Mouse (Mus musculus) kidney, embryonic 15.5 days (tissue): ENCODE measurements around the gene Olfr765. TPM values are rescaled to one million over a fixed set of nuclear protein-coding genes. Genes with fewer than 3 reads are reported as not detected.
"Not testable (repeated sequence)": the region's sequence is repeated elsewhere in the genome, so short reads cannot be mapped to it uniquely, and the experiment has no call there.

Experiments
- ATAC-seq: fragments of 200-750 bp; cut with Nextera tagmentation; replicated peaks from 2 replicates; pipeline ENCODE4 v1.8.0; 2017; ENCODE audit warnings: moderate TSS enrichment; ENCODE audit not compliant: low FRiP score
- H3K27ac ChIP-seq: fragments of 300-500 bp; sonication (generic); 2 replicates; pipeline ENCODE4 v1.5.1; 2015; ENCODE audit warnings: mild to moderate bottlenecking, inconsistent platforms
- H3K27me3 ChIP-seq: fragments of 300-500 bp; sonication (generic); 2 replicates; pipeline ENCODE4 v1.6.1; 2015; ENCODE audit warnings: inconsistent platforms
- H3K36me3 ChIP-seq: fragments of 300-500 bp; sonication (generic); 2 replicates; pipeline ENCODE4 v1.6.1; 2015; ENCODE audit warnings: inconsistent platforms
- H3K4me1 ChIP-seq: fragments of 300-500 bp; sonication (generic); 2 replicates; pipeline ENCODE4 v1.6.1; 2015; ENCODE audit warnings: inconsistent platforms
- H3K4me2 ChIP-seq: fragments of 300-500 bp; sonication (generic); 2 replicates; pipeline ENCODE4 v1.6.1; 2015; ENCODE audit warnings: moderate library complexity, mild to moderate bottlenecking, inconsistent platforms
- H3K4me3 ChIP-seq: fragments of 300-500 bp; sonication (generic); replicated peaks from 2 replicates; pipeline ENCODE4 v1.5.1; 2015; ENCODE audit warnings: mild to moderate bottlenecking, inconsistent platforms
- H3K9ac ChIP-seq: fragments of 300-500 bp; sonication (generic); 2 replicates; pipeline ENCODE4 v1.6.1; 2015; ENCODE audit warnings: mild to moderate bottlenecking, inconsistent platforms
- H3K9me3 ChIP-seq: fragments of 300-500 bp; sonication (generic); replicated peaks from 2 replicates; pipeline ENCODE4 v1.6.1; 2016; ENCODE audit warnings: inconsistent platforms
- WGBS: fragments of 180-500 bp; shearing (Covaris S2); methylation state at CpG from one replicate; pipeline ENCODE4 v1.1.7; 2015; ENCODE audit warnings: mixed read lengths; 5-methylcytosine and 5-hydroxymethylcytosine counted together
- polyA plus RNA-seq: library from polyadenylated mRNA; unstranded; fragments of >200 nt; fragmentation: Nextera tagmentation; extraction: Ambion mirVana; gene quantifications from 2 replicates; pipeline ENCODE4 v1.2.1, GENCODE M21; 2015

Gene Olfr765
- polyA plus RNA-seq: not detected in 2 replicates

- H3K4me2 ChIP-seq, H3K27ac ChIP-seq, H3K36me3 ChIP-seq, H3K9ac ChIP-seq, H3K9me3 ChIP-seq, ATAC-seq, H3K4me3 ChIP-seq, H3K27me3 ChIP-seq, H3K4me1 ChIP-seq: not testable (repeated sequence)
Observed at GRCm38 (mm10) chr10:129049898-129050297, at the start of gene Olfr765. Gene Olfr765 (minus strand): TSS chr10:129049998.

GRCm38 (mm10) chr10:129099275-129099674 lies 49.5 kb upstream of the Olfr765 start, which contains the start of gene Olfr768:
Gene Olfr768 (minus strand): TSS chr10:129099375.
- ATAC-seq: no peak
- 73% methylated on average over 1 of the region's 1 CpGs for WGBS

GRCm38 (mm10) chr10:129082810-129083209 lies 33.0 kb upstream of the Olfr765 start, which contains the start of gene Olfr767:
Gene Olfr767 (minus strand): TSS chr10:129082910.
- not testable (repeated sequence) for H3K4me1 ChIP-seq, H3K27me3 ChIP-seq, H3K4me2 ChIP-seq, ATAC-seq, H3K27ac ChIP-seq, H3K4me3 ChIP-seq, H3K36me3 ChIP-seq, H3K9me3 ChIP-seq, H3K9ac ChIP-seq

More at GRCm38 (mm10) chr10:129099275-129099674, 49.5 kb upstream of the Olfr765 start, which contains the start of gene Olfr768:
- no peak within 1 kb of the TSS for H3K9ac ChIP-seq
- H3K36me3 ChIP-seq: no peaks in the 10 kb centered on the region
- H3K9me3 ChIP-seq: no peaks in the 10 kb centered on the region
- H3K27ac ChIP-seq: no peak within 1 kb of the TSS
- H3K4me3 ChIP-seq: no peak within 1 kb of the TSS
- no peaks in the 10 kb centered on the region for H3K4me1 ChIP-seq
- H3K27me3 ChIP-seq: no peaks in the 10 kb centered on the region
- no peak within 1 kb of the TSS for H3K4me2 ChIP-seq

GRCm38 (mm10) chr10:129068877-129069276 lies 19.1 kb upstream of the Olfr765 start, which contains the start of gene Olfr766-ps1:
Gene Olfr766-ps1 (minus strand): TSS chr10:129068977.
- Histone ChIP-seq H3K4me1 (no peaks in the 10 kb centered on the region), H3K9me3 (no peaks in the 10 kb centered on the region), H3K4me3 (no peak within 1 kb of the TSS), H3K9ac (no peak within 1 kb of the TSS), H3K27ac (no peak within 1 kb of the TSS), H3K36me3 (no peaks in the 10 kb centered on the region), H3K4me2 (no peak within 1 kb of the TSS), H3K27me3 (no peaks in the 10 kb centered on the region)
- no peak for ATAC-seq
- WGBS: 89% methylated on average over 2 of the region's 2 CpGs

- Histone ChIP-seq H3K9ac (no peak within 1 kb of the TSS), H3K27ac (no peak within 1 kb of the TSS), H3K4me1 (no peaks in the 10 kb centered on the region), H3K4me2 (no peak within 1 kb of the TSS), H3K27me3 (no peaks in the 10 kb centered on the region), H3K36me3 (no peaks in the 10 kb centered on the region), H3K9me3 (no peaks in the 10 kb centered on the region), H3K4me3 (no peak within 1 kb of the TSS)
- 83% methylated on average over 3 of the region's 3 CpGs for WGBS
- ATAC-seq: no peak
Observed at GRCm38 (mm10) chr10:129039796-129040195, 10.0 kb downstream of the Olfr765 start, which contains the start of gene Olfr764-ps1. Gene Olfr764-ps1 (minus strand): TSS chr10:129039896.

GRCm38 (mm10) chr10:129028343-129028742 lies 21.5 kb downstream of the Olfr765 start:
- no peaks in the 10 kb centered on the region for H3K4me1 ChIP-seq
- no peak overlapping the region for H3K4me3 ChIP-seq
- WGBS: 23% methylated on average over 2 of the region's 2 CpGs
- no peaks in the 10 kb centered on the region for H3K9me3 ChIP-seq
- H3K36me3 ChIP-seq: no peaks in the 10 kb centered on the region
- no peak overlapping the region for H3K9ac ChIP-seq
- no peak overlapping the region for H3K4me2 ChIP-seq
- ATAC-seq: peak; percentile 63
- H3K27ac ChIP-seq: no peak overlapping the region
- no peaks in the 10 kb centered on the region for H3K27me3 ChIP-seq

- Histone ChIP-seq H3K4me2 (no peak overlapping the region), H3K27me3 (no peaks in the 10 kb centered on the region), H3K9ac (no peak overlapping the region), H3K4me1 (no peaks in the 10 kb centered on the region), H3K9me3 (no peaks in the 10 kb centered on the region), H3K27ac (no peak overlapping the region), H3K4me3 (no peak overlapping the region), H3K36me3 (no peaks in the 10 kb centered on the region)
- ATAC-seq: peak; percentile 73; the same call in 1 of the 2 replicates
- 59% methylated on average over 3 of the region's 3 CpGs for WGBS
Observed at GRCm38 (mm10) chr10:129026018-129026662, 23.7 kb downstream of the Olfr765 start.

- Histone ChIP-seq H3K27me3 (no peaks in the 10 kb centered on the region), H3K36me3 (no peaks in the 10 kb centered on the region), H3K9me3 (no peaks in the 10 kb centered on the region), H3K9ac (no peak overlapping the region), H3K4me2 (no peak overlapping the region), H3K27ac (no peak overlapping the region), H3K4me3 (no peak overlapping the region), H3K4me1 (no peaks in the 10 kb centered on the region)
- 0 out of 2 replicates have a peak, but pooled peaks have one; percentile 12 for ATAC-seq
Observed at GRCm38 (mm10) chr10:129023319-129023718, 26.5 kb downstream of the Olfr765 start.

GRCm38 (mm10) chr10:129014477-129014876 lies 35.3 kb downstream of the Olfr765 start:
- no peak for ATAC-seq
- H3K4me3 ChIP-seq: no peak overlapping the region
- H3K4me2 ChIP-seq: no peak overlapping the region
- no peaks in the 10 kb centered on the region for H3K4me1 ChIP-seq
- no peak overlapping the region for H3K9ac ChIP-seq
- no peaks in the 10 kb centered on the region for H3K9me3 ChIP-seq
- no peaks in the 10 kb centered on the region for H3K36me3 ChIP-seq
- H3K27me3 ChIP-seq: no peaks in the 10 kb centered on the region
- no peak overlapping the region for H3K27ac ChIP-seq

- WGBS: 58% methylated on average over 2 of the region's 5 CpGs
- H3K36me3 ChIP-seq: not testable (repeated sequence)
Observed at GRCm38 (mm10) chr10:129011511-129011910, 38.3 kb downstream of the Olfr765 start.

GRCm38 (mm10) chr10:129010288-129010841 lies 39.4 kb downstream of the Olfr765 start, which contains the start of gene Olfr763:
Gene Olfr763 (plus strand): TSS chr10:129010791.
- H3K27ac ChIP-seq: no peak within 1 kb of the TSS
- 71% methylated on average over 2 of the region's 2 CpGs for WGBS
- H3K9ac ChIP-seq: no peak within 1 kb of the TSS
- no peak within 1 kb of the TSS for H3K4me3 ChIP-seq
- H3K4me2 ChIP-seq: no peak within 1 kb of the TSS
- no peak for ATAC-seq
- H3K4me1 ChIP-seq: no peaks in the 10 kb centered on the region
- no peaks in the 10 kb centered on the region for H3K9me3 ChIP-seq
- H3K36me3 ChIP-seq: no peaks in the 10 kb centered on the region
- H3K27me3 ChIP-seq: no peaks in the 10 kb centered on the region

More at GRCm38 (mm10) chr10:129011511-129011910, 38.3 kb downstream of the Olfr765 start:
- H3K4me1 ChIP-seq, H3K27me3 ChIP-seq, H3K9ac ChIP-seq, H3K4me3 ChIP-seq, H3K4me2 ChIP-seq, H3K9me3 ChIP-seq, H3K27ac ChIP-seq: not testable (repeated sequence)
- 0 out of 2 replicates have a peak, but pooled peaks have one; percentile 29 for ATAC-seq

GRCm38 (mm10) chr10:129004032-129004920 lies 45.5 kb downstream of the Olfr765 start:
- Histone ChIP-seq H3K4me1 (no peaks in the 10 kb centered on the region), H3K4me2 (no peak overlapping the region), H3K36me3 (no peaks in the 10 kb centered on the region), H3K27ac (no peak overlapping the region), H3K27me3 (no peaks in the 10 kb centered on the region), H3K9me3 (no peaks in the 10 kb centered on the region), H3K4me3 (no peak overlapping the region), H3K9ac (no peak overlapping the region)
- 81% methylated on average over 14 of the region's 14 CpGs for WGBS
- ATAC-seq: no peak
